Mouse (Mus musculus) midbrain, embryonic 12.5 days (tissue): ENCODE measurements around the gene 2700049A03Rik. TPM values are rescaled to one million over a fixed set of nuclear protein-coding genes. Genes with fewer than 3 reads are reported as not detected.

ENCODE experiments used
- ATAC-seq: fragments of 200-750 bp; cut with Nextera tagmentation; 2 replicates; pipeline ENCODE4 v1.8.0; 2017; ENCODE audit warnings: low read depth, moderate TSS enrichment, moderate library complexity; ENCODE audit not compliant: low FRiP score
- H3K27ac ChIP-seq: fragments of 300-500 bp; sonication (generic); replicated peaks from 2 replicates; pipeline ENCODE4 v1.5.1; 2016; ENCODE audit warnings: mild to moderate bottlenecking
- H3K27me3 ChIP-seq: fragments of 300-500 bp; sonication (generic); 2 replicates; pipeline ENCODE4 v1.6.1; 2016; ENCODE audit warnings: mild to moderate bottlenecking
- H3K36me3 ChIP-seq: fragments of 300-500 bp; sonication (generic); 2 replicates; pipeline ENCODE4 v1.6.1; 2016
- H3K4me1 ChIP-seq: fragments of 300-500 bp; sonication (generic); 2 replicates; pipeline ENCODE4 v1.6.1; 2016
- H3K4me2 ChIP-seq: fragments of 300-500 bp; sonication (generic); replicated peaks from 2 replicates; pipeline ENCODE4 v1.6.1; 2016; ENCODE audit warnings: mild to moderate bottlenecking, moderate library complexity
- H3K4me3 ChIP-seq: fragments of 300-500 bp; sonication (generic); 2 replicates; pipeline ENCODE4 v1.5.1; 2016; ENCODE audit warnings: mild to moderate bottlenecking
- H3K9ac ChIP-seq: fragments of 300-500 bp; sonication (generic); replicated peaks from 2 replicates; pipeline ENCODE4 v1.6.1; 2016; ENCODE audit warnings: mild to moderate bottlenecking, moderate library complexity
- H3K9me3 ChIP-seq: fragments of 300-500 bp; sonication (generic); 2 replicates; pipeline ENCODE4 v1.6.1; 2016; ENCODE audit warnings: mild to moderate bottlenecking
- WGBS: fragments of 180-500 bp; shearing (Covaris S2); methylation state at CpG from one replicate; pipeline ENCODE4 v1.1.7; 2016; 5-methylcytosine and 5-hydroxymethylcytosine counted together
- polyA plus RNA-seq: library from polyadenylated mRNA; unstranded; fragments of >200 nt; fragmentation: Nextera tagmentation; extraction: Ambion mirVana; gene quantifications from 2 replicates; pipeline ENCODE4 v1.2.1, GENCODE M21; 2016

Gene 2700049A03Rik
- polyA plus RNA-seq, 1 experiment from 2014 or later: 19.8 TPM

DNA sequence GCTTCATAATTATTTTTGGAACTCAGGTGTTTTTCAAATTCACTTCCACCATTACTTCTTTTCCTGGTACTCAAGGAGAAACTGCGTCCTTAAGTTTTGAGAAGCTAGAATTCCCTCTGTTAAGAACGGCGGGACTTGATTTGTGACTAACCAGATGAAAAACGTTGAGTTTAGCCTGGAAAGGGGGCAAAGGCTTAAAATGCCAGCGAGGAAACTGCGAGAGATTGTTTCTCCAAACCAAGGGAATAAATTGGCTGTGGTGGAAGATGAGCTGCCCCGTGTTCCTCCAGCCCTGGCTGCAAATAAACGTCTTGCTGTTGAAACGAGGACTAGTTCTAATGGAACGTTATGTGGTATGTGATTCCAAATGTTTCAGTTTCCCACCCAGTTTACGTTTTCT is 1.0 kb downstream of the 2700049A03Rik start:
- H3K9me3 ChIP-seq: no peaks in the 10 kb centered on the region
- no peak for ATAC-seq
- 12% methylated on average over 11 of the region's 11 CpGs for WGBS

DNA sequence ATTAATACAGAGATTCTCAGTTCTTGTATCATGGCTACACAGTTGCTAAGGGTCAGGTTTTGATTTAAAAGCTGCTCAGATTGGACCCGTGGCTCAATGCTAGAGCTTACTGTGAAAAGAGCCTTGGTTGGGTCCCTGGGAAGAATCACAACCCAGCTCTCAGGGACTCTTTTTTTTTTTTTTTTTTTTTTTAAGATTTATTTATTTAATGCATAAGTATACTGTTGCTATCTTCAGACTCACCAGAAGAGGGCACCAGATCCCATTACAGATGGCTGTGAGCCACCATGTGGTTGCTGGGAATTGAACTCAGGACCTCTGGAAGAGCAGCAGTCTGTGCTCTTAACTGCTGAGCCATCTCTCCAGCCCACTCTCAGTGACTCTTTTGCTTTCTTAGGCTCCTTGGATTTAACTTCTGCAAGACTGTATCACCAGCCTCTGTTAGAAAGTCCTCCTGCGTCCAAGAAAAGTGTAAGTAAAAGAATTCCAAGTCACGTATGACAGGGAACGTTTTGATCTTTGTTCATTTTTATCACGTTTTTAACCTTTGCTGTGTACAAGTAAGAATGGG is 2.7 kb downstream of the 2700049A03Rik start:
- no peaks in the 10 kb centered on the region for H3K27me3 ChIP-seq
- WGBS: 74% methylated on average over 5 of the region's 5 CpGs
- peaks cover 22% of the 10 kb centered on the region for H3K4me1 ChIP-seq
- H3K4me3 ChIP-seq: no peak overlapping the region
- H3K4me2 ChIP-seq: peak overlapping the region; percentile 88; the same call in 1 of the 2 replicates
- H3K9ac ChIP-seq: no peak overlapping the region
- no peak for ATAC-seq
- H3K9me3 ChIP-seq: no peaks in the 10 kb centered on the region
- H3K27ac ChIP-seq: no peak overlapping the region
- peaks cover 45% of the 10 kb centered on the region for H3K36me3 ChIP-seq

More for the DNA sequence above, 1.0 kb downstream of the 2700049A03Rik start:
- Histone ChIP-seq H3K27me3 (no peaks in the 10 kb centered on the region), H3K4me1 (peaks cover 22% of the 10 kb centered on the region), H3K4me2 (peak overlapping the region; percentile 88), H3K36me3 (peaks cover 33% of the 10 kb centered on the region), H3K27ac (no peak overlapping the region), H3K4me3 (peak overlapping the region; percentile 87), H3K9ac (peak overlapping the region; percentile 62)

DNA sequence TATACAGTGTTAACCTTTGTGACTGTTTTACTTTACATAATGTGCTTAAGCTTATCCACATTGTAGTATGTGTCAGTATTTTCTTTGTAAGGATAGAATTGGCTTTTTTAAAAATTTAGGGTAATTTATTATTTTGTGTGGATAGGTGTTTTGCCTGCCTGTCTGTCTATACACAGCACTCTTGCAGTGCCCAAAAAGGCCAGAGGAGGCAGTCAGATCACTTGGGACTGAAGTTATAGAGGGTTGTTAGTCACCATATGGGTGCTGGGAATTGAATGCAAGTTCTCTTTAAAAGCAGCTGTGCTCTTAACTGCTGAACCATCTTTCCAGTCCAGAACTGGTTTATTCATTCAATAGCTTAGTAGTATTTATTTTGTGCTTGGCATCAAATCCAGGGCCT is 4.5 kb downstream of the 2700049A03Rik start:
- no peaks in the 10 kb centered on the region for H3K9me3 ChIP-seq
- no peak overlapping the region for H3K27ac ChIP-seq
- ATAC-seq: no peak
- H3K4me3 ChIP-seq: no peak overlapping the region
- H3K27me3 ChIP-seq: no peaks in the 10 kb centered on the region
- no peak overlapping the region for H3K9ac ChIP-seq
- H3K4me1 ChIP-seq: peaks cover 18% of the 10 kb centered on the region
- H3K36me3 ChIP-seq: peaks cover 60% of the 10 kb centered on the region
- H3K4me2 ChIP-seq: no peak overlapping the region

DNA sequence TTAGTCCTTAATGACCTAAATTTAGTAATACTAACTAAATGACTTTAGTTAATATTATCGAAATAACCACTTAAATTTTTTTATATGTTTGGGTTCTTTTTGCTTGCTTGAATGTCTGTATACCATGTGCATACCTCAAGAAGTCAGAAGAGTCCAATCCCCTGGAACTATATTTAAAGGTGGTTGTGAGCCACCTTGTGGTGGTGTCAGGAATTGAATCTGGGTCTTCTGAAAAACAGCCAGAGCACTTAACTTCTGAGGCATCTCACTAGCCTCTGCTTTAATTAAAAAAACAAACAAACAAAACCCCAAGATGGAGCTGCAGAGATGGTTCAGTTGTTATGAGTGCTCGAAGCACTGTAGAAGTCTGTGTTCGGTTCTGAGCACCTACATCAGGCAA is 11.0 kb downstream of the 2700049A03Rik start:
- H3K36me3 ChIP-seq: peaks cover 75% of the 10 kb centered on the region
- no peak overlapping the region for H3K4me2 ChIP-seq
- H3K9me3 ChIP-seq: no peaks in the 10 kb centered on the region
- no peaks in the 10 kb centered on the region for H3K27me3 ChIP-seq
- no peak for ATAC-seq
- WGBS: 89% methylated on average over 3 of the region's 3 CpGs
- H3K4me1 ChIP-seq: no peaks in the 10 kb centered on the region
- no peak overlapping the region for H3K4me3 ChIP-seq
- H3K27ac ChIP-seq: no peak overlapping the region
- H3K9ac ChIP-seq: no peak overlapping the region

DNA sequence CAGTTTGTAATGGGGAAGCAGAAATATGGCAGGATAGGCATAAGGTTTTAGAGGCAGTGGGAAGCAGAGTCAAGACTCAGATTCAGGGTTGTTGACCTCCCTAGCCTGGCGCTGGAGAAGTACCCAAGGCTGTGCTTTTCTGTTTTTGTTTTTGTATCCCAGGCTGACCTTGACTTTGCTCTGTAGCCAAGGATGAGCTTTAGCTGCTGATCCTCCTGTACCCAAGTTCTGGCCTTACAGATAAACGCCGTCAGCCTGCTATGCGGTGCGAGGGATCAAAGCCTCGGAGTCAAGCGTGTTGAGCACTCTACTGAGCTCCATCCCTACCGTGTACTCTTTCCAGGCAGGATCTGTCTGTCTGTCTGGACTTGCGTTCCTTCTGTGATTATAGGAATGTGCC is 12.2 kb downstream of the 2700049A03Rik start:
- Histone ChIP-seq H3K4me1 (no peaks in the 10 kb centered on the region), H3K27me3 (no peaks in the 10 kb centered on the region), H3K4me2 (no peak overlapping the region), H3K9me3 (no peaks in the 10 kb centered on the region), H3K36me3 (peaks cover 75% of the 10 kb centered on the region), H3K27ac (no peak overlapping the region), H3K4me3 (no peak overlapping the region), H3K9ac (no peak overlapping the region)
- ATAC-seq: no peak
- 97% methylated on average over 9 of the region's 9 CpGs for WGBS

DNA sequence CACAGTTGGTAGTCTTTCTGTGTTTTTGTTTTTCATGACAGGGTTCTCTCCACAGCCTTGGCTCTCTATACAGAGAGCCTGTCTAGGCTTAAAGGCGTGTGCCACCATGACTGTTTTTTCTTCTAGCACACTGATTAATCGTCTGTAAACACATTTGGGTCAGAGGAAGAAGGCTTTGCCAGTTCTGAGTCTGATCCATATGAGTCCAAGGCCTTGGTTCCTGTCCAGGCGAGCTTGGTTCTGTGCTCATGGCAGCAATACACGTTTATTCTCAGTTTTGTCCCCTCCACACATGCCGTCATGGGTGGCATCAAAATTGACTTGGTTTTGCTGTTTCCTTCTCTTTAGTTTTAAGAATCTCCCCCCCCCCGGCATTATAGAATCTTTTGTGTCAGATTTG is 12.8 kb downstream of the 2700049A03Rik start:
- Histone ChIP-seq H3K27me3 (no peaks in the 10 kb centered on the region), H3K9me3 (no peaks in the 10 kb centered on the region), H3K4me3 (no peak overlapping the region), H3K4me2 (no peak overlapping the region), H3K27ac (no peak overlapping the region), H3K36me3 (peaks cover 76% of the 10 kb centered on the region), H3K4me1 (no peaks in the 10 kb centered on the region), H3K9ac (no peak overlapping the region)
- ATAC-seq: no peak
- 89% methylated on average over 6 of the region's 6 CpGs for WGBS

DNA sequence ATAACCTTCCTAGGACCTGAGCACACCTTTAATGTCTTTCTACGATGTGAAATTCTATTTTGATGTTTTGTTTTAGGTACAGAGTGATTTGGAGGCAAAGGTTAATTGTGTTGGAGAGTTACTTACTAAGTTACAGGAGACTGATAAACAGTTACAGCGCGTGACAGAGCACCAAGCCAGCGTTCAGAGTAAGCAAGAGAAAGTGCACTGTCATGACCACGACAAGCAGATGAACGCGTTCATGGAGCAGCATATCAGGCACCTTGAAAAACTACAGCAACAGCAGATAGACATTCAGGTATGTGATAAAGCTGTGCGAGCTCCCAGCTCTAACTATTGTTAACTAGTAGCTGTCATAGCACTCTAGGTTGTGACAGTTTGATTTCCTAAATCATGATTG is 13.5 kb downstream of the 2700049A03Rik start:
- no peaks in the 10 kb centered on the region for H3K27me3 ChIP-seq
- H3K36me3 ChIP-seq: peaks cover 77% of the 10 kb centered on the region
- H3K4me3 ChIP-seq: no peak overlapping the region
- no peak overlapping the region for H3K4me2 ChIP-seq
- no peak for ATAC-seq
- H3K4me1 ChIP-seq: no peaks in the 10 kb centered on the region
- 95% methylated on average over 8 of the region's 8 CpGs for WGBS
- H3K9ac ChIP-seq: no peak overlapping the region
- no peaks in the 10 kb centered on the region for H3K9me3 ChIP-seq
- no peak overlapping the region for H3K27ac ChIP-seq

DNA sequence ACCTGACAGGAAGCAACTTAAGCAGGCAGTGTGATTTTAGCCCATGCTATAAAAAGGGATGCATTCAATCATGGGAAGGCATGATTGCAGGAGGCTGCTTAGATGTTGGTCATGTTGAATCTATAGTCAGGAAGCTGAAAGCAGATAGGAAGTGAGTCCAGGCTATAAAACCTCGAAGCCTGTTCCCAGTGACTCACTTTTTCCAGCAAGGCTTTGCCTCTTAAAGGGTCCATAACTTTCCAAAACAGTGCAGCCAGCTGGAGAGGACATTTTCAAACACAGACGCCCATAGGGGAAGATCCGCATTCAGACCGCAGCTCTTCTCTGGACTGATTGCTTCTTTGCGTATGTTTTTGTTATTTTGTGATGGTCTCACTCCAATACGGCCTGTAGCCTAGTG is 18.3 kb downstream of the 2700049A03Rik start:
- no peaks in the 10 kb centered on the region for H3K27me3 ChIP-seq
- H3K4me3 ChIP-seq: no peak overlapping the region
- H3K4me1 ChIP-seq: no peaks in the 10 kb centered on the region
- H3K27ac ChIP-seq: no peak overlapping the region
- H3K4me2 ChIP-seq: no peak overlapping the region
- WGBS: 96% methylated on average over 6 of the region's 6 CpGs
- H3K9me3 ChIP-seq: no peaks in the 10 kb centered on the region
- ATAC-seq: no peak
- H3K36me3 ChIP-seq: peaks cover 74% of the 10 kb centered on the region
- H3K9ac ChIP-seq: no peak overlapping the region

DNA sequence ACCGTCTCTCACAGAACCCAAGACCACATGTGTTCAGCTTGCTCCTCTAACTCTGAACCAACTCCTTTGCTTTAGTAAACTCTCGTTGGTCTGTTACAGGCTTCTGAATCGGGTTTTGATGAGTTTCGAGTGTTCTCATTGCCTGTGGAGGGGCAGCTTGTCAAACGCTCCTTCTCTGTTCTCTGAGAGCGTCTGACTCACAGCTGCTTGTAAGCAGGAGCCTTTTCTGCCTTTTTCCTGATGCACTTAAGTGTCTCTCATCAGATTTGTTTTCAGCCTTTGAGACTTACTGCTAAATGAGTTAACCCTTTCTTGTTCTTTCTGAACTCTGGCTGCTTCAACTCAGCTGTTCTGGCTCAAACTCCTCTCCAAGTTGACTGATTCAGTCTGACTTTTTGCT is 21.3 kb downstream of the 2700049A03Rik start:
- H3K9me3 ChIP-seq: no peaks in the 10 kb centered on the region
- H3K4me1 ChIP-seq: no peaks in the 10 kb centered on the region
- no peak overlapping the region for H3K27ac ChIP-seq
- no peaks in the 10 kb centered on the region for H3K27me3 ChIP-seq
- H3K9ac ChIP-seq: no peak overlapping the region
- no peak overlapping the region for H3K4me3 ChIP-seq
- peaks cover 81% of the 10 kb centered on the region for H3K36me3 ChIP-seq
- 89% methylated on average over 6 of the region's 6 CpGs for WGBS
- H3K4me2 ChIP-seq: no peak overlapping the region
- no peak for ATAC-seq

DNA sequence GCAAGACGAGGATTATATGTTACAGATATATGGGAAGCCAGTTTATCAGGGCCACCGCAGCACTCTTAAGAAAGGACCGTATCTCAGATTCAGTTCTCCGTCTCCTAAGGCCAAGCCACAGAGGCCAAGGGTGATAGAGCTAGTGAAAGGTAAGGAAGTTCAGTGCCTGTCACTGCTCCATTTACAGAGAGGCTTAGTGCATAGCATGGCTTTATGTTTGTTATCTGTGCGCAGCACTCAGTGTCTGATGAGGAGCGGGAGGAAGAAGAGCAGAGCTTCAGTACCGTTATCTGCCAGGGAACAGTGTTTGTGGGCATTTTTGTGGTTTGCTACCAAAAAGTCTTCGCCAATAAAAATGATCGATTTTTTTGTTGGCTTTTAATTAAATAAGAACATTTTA is 27.8 kb downstream of the 2700049A03Rik start:
- Histone ChIP-seq H3K4me1 (no peaks in the 10 kb centered on the region), H3K36me3 (peaks cover 71% of the 10 kb centered on the region), H3K4me3 (no peak overlapping the region), H3K27ac (no peak overlapping the region), H3K27me3 (no peaks in the 10 kb centered on the region), H3K4me2 (no peak overlapping the region), H3K9ac (no peak overlapping the region), H3K9me3 (no peaks in the 10 kb centered on the region)
- no peak for ATAC-seq
- 95% methylated on average over 9 of the region's 9 CpGs for WGBS

DNA sequence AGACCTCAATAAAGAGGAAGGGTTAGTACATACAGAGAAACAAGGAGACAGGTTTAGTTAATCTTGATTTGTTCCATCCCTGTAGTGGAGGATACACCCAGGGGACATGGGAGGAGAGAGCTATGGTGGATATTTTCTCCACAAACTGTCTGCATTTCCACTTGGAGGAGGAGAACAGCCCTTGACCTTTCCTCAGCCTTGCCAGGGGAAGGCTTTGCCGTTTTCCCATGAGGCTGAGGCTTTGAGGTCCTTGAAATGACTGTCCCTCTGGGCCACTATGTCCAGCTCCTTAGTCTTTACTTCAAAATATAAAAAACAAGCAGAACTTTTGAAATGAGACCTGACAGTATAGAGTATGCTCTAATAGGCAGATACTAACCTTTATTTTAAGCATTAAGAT is 33.3 kb downstream of the 2700049A03Rik start:
- Histone ChIP-seq H3K27me3 (no peaks in the 10 kb centered on the region), H3K4me2 (no peak overlapping the region), H3K4me1 (no peaks in the 10 kb centered on the region), H3K9ac (no peak overlapping the region), H3K9me3 (no peaks in the 10 kb centered on the region), H3K36me3 (peaks cover 52% of the 10 kb centered on the region), H3K4me3 (no peak overlapping the region), H3K27ac (no peak overlapping the region)
- ATAC-seq: no peak
- 93% methylated on average over 1 of the region's 1 CpGs for WGBS

DNA sequence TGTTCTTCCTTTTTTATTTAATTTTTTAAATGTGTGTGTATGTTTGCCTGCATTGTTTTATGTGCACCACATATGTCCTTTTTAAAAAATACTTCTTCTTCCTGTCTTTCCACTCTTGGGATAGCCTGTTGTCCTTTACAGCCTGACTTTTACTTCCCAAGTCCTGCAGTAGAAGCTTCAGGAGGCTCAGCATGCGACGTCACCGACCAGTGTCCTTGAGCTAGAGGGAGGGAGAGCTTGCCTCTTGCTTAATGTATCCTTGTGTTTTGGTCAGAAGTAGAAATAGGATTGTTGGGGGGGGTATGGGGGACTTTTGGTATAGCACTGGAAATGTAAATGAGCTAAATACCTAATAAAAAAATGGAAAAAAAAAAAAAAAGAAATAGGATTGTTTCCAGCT is 47.1 kb downstream of the 2700049A03Rik start:
- Histone ChIP-seq H3K4me2 (no peak overlapping the region), H3K9ac (no peak overlapping the region), H3K27ac (no peak overlapping the region), H3K9me3 (no peaks in the 10 kb centered on the region), H3K36me3 (peaks cover 56% of the 10 kb centered on the region), H3K4me3 (no peak overlapping the region), H3K27me3 (no peaks in the 10 kb centered on the region), H3K4me1 (no peaks in the 10 kb centered on the region)
- 94% methylated on average over 3 of the region's 3 CpGs for WGBS
- no peak for ATAC-seq

DNA sequence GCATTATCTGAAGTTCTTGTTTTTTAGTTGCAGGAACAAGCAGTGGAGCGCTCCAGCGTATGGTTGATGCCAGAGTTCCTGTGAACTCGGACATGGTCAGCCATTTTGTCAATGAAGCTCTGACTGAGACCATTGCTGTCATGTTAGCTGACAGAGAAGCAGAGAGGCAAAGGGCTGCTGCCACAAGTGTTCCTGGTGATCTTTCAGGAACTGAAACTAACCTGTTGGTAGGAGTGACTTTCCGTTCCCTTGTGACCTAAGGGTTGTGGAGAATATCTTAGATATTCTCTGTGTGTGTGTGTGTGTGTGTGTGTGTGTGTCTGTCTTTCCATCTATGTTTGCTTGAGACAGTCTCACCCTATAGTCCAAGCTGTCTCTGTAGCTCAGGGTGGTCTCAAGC is 47.7 kb downstream of the 2700049A03Rik start:
- Histone ChIP-seq H3K27me3 (no peaks in the 10 kb centered on the region), H3K27ac (no peak overlapping the region), H3K4me2 (no peak overlapping the region), H3K9ac (no peak overlapping the region), H3K4me3 (no peak overlapping the region), H3K36me3 (peaks cover 55% of the 10 kb centered on the region), H3K4me1 (no peaks in the 10 kb centered on the region), H3K9me3 (no peaks in the 10 kb centered on the region)
- ATAC-seq: no peak
- 93% methylated on average over 4 of the region's 4 CpGs for WGBS
